Mouse (Mus musculus): Measurements from ENCODE around the gene Adamtsl3. TPM values are rescaled to one million over a fixed set of nuclear protein-coding genes. Genes with fewer than 3 reads are reported as not detected.

Gene Adamtsl3
- polyA plus RNA-seq, 1 experiment from 2014 or later: 1.1 TPM

DNA sequence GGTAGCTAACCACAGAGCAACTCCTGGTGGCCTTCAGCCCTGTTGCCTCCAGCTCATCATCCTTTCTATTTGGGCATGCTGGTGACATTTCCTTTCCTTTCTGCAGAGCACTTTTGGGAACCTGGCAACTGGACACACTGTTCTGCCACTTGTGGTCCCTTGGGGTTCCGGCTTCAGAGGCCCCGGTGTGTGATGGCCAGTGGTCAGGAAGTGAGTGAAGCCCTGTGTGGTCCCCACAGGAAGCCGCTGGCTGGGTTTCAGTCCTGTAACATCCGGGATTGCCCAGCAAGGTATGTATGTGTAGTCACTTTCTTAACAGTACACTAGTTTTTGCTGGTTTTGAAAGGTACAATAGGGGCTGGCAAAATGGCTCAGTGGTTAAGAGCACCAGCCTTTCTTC lies 266.5 kb downstream of the Adamtsl3 start:
- ATAC-seq (ENCODE audit: low FRiP score, low read depth): no peak
- 91% methylated on average over 4 of the region's 4 CpGs for WGBS
- H3K4me2 ChIP-seq: no peak overlapping the region
- H3K36me3 ChIP-seq: no peaks in the 10 kb centered on the region
- no peak overlapping the region for H3K9ac ChIP-seq
- no peak overlapping the region for H3K27ac ChIP-seq (replicated peaks)
- H3K9me3 ChIP-seq: no peaks in the 10 kb centered on the region
- no peak overlapping the region for H3K4me3 ChIP-seq
- no peaks in the 10 kb centered on the region for H3K4me1 ChIP-seq (replicated peaks)
- H3K27me3 ChIP-seq: no peaks in the 10 kb centered on the region

DNA sequence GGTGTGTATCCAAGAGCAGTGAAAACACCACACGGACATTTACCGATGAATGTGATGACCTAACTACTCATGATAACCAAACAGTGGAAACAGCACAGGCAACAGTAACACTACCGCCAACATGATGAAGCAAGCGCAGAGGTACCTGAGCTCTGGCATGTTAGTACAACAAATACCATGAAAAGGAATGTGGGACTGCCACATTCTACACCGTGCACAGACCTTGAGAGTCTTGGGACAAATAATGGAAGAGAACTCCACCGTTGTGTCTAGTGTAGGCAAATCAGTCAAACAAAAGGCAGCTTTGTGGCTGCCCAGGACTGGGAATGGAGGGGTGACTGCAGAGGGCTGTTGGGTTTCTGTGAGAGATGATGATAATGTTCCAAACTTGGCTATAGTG lies 269.9 kb downstream of the Adamtsl3 start:
- Histone ChIP-seq H3K27ac (replicated peaks) (no peak overlapping the region), H3K4me1 (replicated peaks) (no peaks in the 10 kb centered on the region), H3K9me3 (no peaks in the 10 kb centered on the region), H3K36me3 (no peaks in the 10 kb centered on the region), H3K4me3 (no peak overlapping the region), H3K27me3 (no peaks in the 10 kb centered on the region), H3K9ac (no peak overlapping the region), H3K4me2 (no peak overlapping the region)
- WGBS: 88% methylated on average over 6 of the region's 6 CpGs
- ATAC-seq (ENCODE audit: low FRiP score, low read depth): no peak

DNA sequence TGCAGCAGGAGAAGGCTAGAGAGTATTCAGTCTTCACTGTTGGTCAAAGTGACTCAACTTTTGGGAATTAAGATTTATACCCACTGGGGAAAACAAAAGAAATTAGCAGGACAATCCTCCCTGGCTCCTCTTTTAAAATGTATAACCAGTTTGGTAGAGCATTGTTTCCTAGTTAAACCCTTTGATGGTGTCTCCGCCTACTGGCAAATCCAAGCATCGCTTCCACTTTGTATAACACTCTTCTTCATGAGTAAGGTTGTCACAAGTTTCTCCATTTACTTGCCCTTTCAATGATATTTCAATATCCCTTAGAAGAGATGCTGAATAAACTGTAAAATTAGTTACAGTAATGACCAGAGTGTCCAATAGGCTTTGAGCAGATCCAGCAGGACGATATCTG lies 274.1 kb downstream of the Adamtsl3 start:
- Histone ChIP-seq H3K9ac (no peak overlapping the region), H3K4me3 (no peak overlapping the region), H3K27me3 (no peaks in the 10 kb centered on the region), H3K9me3 (no peaks in the 10 kb centered on the region), H3K4me2 (no peak overlapping the region), H3K36me3 (no peaks in the 10 kb centered on the region), H3K4me1 (replicated peaks) (no peaks in the 10 kb centered on the region), H3K27ac (replicated peaks) (no peak overlapping the region)
- WGBS: 74% methylated on average over 3 of the region's 3 CpGs
- no peak for ATAC-seq (ENCODE audit: low FRiP score, low read depth)

DNA sequence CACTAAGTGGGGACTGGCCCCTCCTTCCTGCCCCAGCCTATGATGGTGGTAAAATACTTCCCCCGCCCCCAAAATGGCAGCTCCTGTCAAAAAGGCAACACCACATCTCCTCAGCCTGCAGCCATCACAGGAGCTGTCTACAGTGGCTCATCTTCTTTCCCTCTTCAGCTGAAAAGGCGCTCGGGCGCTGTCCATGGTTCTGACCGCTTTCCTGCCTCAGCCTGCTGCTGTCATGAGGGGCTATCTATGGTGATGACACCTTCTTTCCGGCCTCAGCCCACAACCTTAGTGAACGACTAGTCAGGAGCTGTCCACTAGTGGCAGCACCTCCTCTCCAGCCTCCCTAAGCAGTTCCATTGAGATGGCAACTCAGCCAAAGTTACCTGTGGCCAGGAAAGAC lies 289.8 kb downstream of the Adamtsl3 start:
- no peaks in the 10 kb centered on the region for H3K36me3 ChIP-seq
- ATAC-seq (ENCODE audit: low FRiP score, low read depth): no peak
- H3K4me1 ChIP-seq (replicated peaks): no peaks in the 10 kb centered on the region
- H3K9me3 ChIP-seq: no peaks in the 10 kb centered on the region
- H3K4me2 ChIP-seq: no peak overlapping the region
- no peaks in the 10 kb centered on the region for H3K27me3 ChIP-seq
- H3K9ac ChIP-seq: no peak overlapping the region
- WGBS: 30% methylated on average over 7 of the region's 7 CpGs
- H3K27ac ChIP-seq (replicated peaks): no peak overlapping the region
- no peak overlapping the region for H3K4me3 ChIP-seq

DNA sequence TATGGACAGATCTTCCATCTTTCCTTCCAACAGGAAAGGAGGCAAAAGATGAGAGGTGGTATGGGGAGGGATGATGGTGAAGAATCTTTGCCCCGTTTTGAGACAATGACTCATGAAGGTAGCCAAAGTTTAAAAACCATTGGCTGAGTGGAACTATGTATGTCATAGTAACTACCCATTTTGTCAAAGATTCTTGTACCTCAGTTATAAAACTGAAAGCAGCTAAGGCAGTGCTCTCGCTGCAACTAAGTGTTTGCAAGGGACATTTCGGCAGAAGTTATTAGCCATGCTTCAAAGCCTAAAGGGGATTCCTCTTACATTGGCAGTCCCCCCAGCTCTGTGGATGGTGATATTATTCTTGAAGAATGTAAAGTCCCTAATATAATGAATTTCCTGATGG lies 311.7 kb downstream of the Adamtsl3 start:
- peaks cover 3% of the 10 kb centered on the region; the same call in 1 of the 2 replicates for H3K36me3 ChIP-seq
- H3K4me1 ChIP-seq (replicated peaks): peaks cover 20% of the 10 kb centered on the region
- ATAC-seq (ENCODE audit: low FRiP score, low read depth): no peak
- no peak overlapping the region for H3K9ac ChIP-seq
- no peaks in the 10 kb centered on the region for H3K9me3 ChIP-seq
- no peak overlapping the region for H3K4me3 ChIP-seq
- H3K27me3 ChIP-seq: no peaks in the 10 kb centered on the region
- no peak overlapping the region for H3K4me2 ChIP-seq
- 94% methylated on average over 3 of the region's 3 CpGs for WGBS
- no peak overlapping the region for H3K27ac ChIP-seq (replicated peaks)

DNA sequence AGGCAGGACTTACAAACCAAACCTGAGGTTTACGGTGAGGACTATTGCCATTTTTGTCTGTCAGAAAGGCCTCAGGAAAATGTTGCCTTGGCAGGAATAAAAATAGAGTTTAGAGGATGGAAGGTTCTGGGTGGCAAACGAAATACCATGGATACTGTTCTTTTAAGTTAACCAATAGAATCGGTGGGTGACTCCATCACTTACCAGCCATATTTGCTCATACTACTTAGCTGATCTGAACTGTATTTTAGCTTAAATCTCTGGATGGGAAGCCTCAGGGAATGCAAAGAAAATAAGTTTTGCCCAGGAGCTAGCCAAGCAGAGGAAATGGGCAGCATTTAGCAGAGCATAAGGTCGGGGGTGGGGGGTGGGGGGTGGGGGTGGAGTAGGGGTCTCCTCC lies 312.4 kb downstream of the Adamtsl3 start:
- Histone ChIP-seq H3K27ac (replicated peaks) (0 out of 2 replicates have a peak overlapping the region, but pooled peaks have one; percentile 26), H3K4me2 (peak overlapping the region; percentile 56), H3K9me3 (no peaks in the 10 kb centered on the region), H3K9ac (peak overlapping the region; percentile 55), H3K4me1 (replicated peaks) (peaks cover 20% of the 10 kb centered on the region), H3K4me3 (peak overlapping the region; percentile 93), H3K27me3 (no peaks in the 10 kb centered on the region), H3K36me3 (peaks cover 3% of the 10 kb centered on the region; the same call in 1 of the 2 replicates)
- no peak for ATAC-seq (ENCODE audit: low FRiP score, low read depth)
- 29% methylated on average over 4 of the region's 4 CpGs for WGBS

DNA sequence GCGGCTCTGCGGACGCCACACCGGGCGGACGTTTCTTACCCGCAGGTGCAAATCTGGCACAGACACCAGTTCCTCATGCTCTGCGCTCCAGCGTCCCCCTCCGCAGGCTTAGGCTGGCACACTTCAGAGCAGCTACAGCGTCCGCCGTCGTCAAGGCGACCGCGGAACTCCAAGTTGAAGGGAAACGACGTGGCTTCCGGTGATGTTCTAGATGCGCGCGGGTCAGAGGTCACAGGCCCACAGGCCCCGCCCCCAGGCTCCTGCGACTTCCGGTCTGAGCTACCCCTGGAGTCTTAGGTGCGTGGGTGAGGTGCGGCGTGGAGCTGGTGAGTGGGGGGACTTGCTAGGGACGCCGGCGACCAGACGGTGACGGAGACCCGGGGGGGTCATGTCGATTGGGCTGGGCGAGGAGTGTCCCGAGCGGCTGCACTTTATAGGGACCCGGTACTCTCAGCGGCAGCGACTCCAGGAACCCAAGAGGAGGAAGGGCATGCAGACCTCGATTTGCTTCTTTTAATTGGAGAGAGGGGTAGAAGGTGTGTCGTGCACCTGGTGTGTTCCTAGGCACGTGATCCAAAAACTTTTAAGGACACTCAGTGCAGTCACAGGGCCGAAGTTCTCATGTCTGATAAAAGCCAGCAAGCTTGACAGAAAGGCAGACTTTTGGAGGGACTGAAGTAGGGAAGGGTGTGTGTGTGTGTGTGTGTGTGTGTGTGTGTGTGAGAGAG lies 313.0 kb downstream of the Adamtsl3 start, which contains the start of the genes Saxo2 and Efl1:
Saxo2 (minus strand) TSS at position 176 of the 728 bp plus-strand sequence.
Efl1 (plus strand) TSS at position 262 of the 728 bp plus-strand sequence.
- H3K27me3 ChIP-seq: no peaks in the 10 kb centered on the region
- peak within 1 kb of the TSS; percentile 56 for H3K4me2 ChIP-seq
- no peaks in the 10 kb centered on the region for H3K9me3 ChIP-seq
- peak within 1 kb of the TSS; percentile 93 for H3K4me3 ChIP-seq
- ATAC-seq (ENCODE audit: low FRiP score, low read depth): peak; percentile 99
- under 1% methylated on average over 46 of the region's 46 CpGs for WGBS
- peaks cover 3% of the 10 kb centered on the region; the same call in 1 of the 2 replicates for H3K36me3 ChIP-seq
- 0 out of 2 replicates have a peak within 1 kb of the TSS, but pooled peaks have one; percentile 32 for H3K27ac ChIP-seq (replicated peaks)
- H3K9ac ChIP-seq: peak within 1 kb of the TSS; percentile 55
- H3K4me1 ChIP-seq (replicated peaks): peaks cover 20% of the 10 kb centered on the region

DNA sequence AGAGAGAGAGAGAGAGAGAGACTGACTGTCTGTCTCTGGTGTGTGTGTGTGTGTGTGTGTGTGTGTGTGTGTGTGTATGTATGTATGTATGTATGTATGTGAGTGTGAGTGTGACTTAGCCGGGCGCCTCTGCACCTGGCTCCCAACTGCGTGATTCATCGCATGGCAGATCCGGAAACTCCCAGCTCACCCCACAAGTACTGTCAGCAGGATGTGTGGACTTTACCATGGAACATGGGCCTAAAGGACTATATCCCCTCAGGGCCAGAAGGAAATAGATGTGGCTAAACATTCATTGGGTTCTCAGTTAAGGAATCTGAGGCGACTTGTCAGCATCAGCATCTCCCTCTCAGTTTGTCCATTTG lies 313.6 kb downstream of the Adamtsl3 start:
- Histone ChIP-seq H3K27ac (replicated peaks) (no peak overlapping the region), H3K4me3 (peak overlapping the region; percentile 93), H3K9ac (peak overlapping the region; percentile 55), H3K36me3 (peaks cover 3% of the 10 kb centered on the region; the same call in 1 of the 2 replicates), H3K27me3 (no peaks in the 10 kb centered on the region), H3K9me3 (no peaks in the 10 kb centered on the region), H3K4me2 (peak overlapping the region; percentile 56), H3K4me1 (replicated peaks) (peaks cover 20% of the 10 kb centered on the region)
- ATAC-seq (ENCODE audit: low FRiP score, low read depth): no peak
- WGBS: 25% methylated on average over 6 of the region's 6 CpGs

Other genes with a start within 250 kb of the Adamtsl3 start
- gene Sh3gl3, start 161.9 kb upstream of the Adamtsl3 start, polyA plus RNA-seq (2015; fragmentation: Nextera tagmentation; extraction: Ambion mirVana): 63.4 and 66.3 TPM in 2 replicates

Data from hindbrain, embryonic 15.5 days (tissue).